In the genomic region with DNA sequence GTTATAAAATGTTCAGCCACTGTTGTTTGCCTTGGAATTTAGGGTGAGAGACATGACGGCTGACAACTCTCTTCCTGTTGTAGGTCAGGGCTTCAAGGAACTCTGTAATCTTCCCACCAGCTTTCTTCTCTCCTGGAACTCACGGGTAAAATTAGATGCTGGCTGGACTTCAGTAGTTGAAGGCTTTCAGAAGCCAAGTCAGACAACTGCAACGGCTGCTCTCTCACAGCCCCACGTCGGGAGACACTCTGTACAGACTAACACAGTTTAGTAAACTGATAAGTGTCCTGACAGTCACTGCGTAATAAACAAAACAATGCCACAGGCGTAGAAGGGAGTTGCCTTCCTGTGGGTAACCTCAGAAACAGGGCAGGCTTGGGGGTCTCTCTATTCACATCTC, we compare ENCODE assay signal across 12 mouse cellular contexts.
DNase-seq lines count a peak whose midpoint lies in the region; ATAC-seq lines count a peak whose summit lies in the region.
"Had no signal": no experiment of that assay in that cellular context is flagged by ENCODE, and none has a peak within 500 bp of the region (broad histone marks: within the 10 kb centered on the region; RNA-seq: fewer than 3 reads in every experiment).

No protein-coding gene starts in this region.

- H3K4me2 ChIP-seq in kidney, embryonic 14.5 days (replicated peaks; ENCODE audit: low read depth, low read length) = no peak overlapping the region
- H3K4me2 ChIP-seq in heart, embryonic 15.5 days = 0 out of 2 replicates have a peak overlapping the region, but pooled peaks have one; percentile 4
- H3K4me2 ChIP-seq: limb, embryonic 15.5 days had no signal

- no peaks in the 10 kb centered on the region for H3K9me3 ChIP-seq in kidney, embryonic 14.5 days (ENCODE audit: control insufficient read depth, low read length)
- H3K9me3 ChIP-seq in heart, embryonic 15.5 days (replicated peaks) = no peaks in the 10 kb centered on the region
- H3K9me3 ChIP-seq in forebrain, embryonic 10.5 days = no peaks in the 10 kb centered on the region
- H3K9me3 ChIP-seq: limb, embryonic 15.5 days had no signal

- H3K9ac ChIP-seq in kidney, embryonic 14.5 days (ENCODE audit: low read depth, low read length) = no peak overlapping the region
- no peak overlapping the region for H3K9ac ChIP-seq in heart, embryonic 15.5 days
- H3K9ac ChIP-seq: limb, embryonic 15.5 days had no signal

- no peak overlapping the region for H3K4me3 ChIP-seq in kidney, embryonic 14.5 days (ENCODE audit: low read length)
- H3K4me3 ChIP-seq in heart, embryonic 15.5 days = no peak overlapping the region
- no peak overlapping the region for H3K4me3 ChIP-seq in forebrain, embryonic 10.5 days
- H3K4me3 ChIP-seq: limb, embryonic 15.5 days; myocyte had no signal

- H3K36me3 ChIP-seq in kidney, embryonic 14.5 days (ENCODE audit: control insufficient read depth, insufficient read depth, low read length) = no peaks in the 10 kb centered on the region
- H3K36me3 ChIP-seq in heart, embryonic 15.5 days = no peaks in the 10 kb centered on the region
- H3K36me3 ChIP-seq in forebrain, embryonic 10.5 days (replicated peaks) = no peaks in the 10 kb centered on the region
- H3K36me3 ChIP-seq: limb, embryonic 15.5 days had no signal

- H3K4me1 ChIP-seq in kidney, embryonic 14.5 days (ENCODE audit: control insufficient read depth, insufficient read depth, low read length) = peaks cover 15% of the 10 kb centered on the region
- H3K4me1 ChIP-seq in heart, embryonic 15.5 days (replicated peaks) = peaks cover 23% of the 10 kb centered on the region
- H3K4me1 ChIP-seq in forebrain, embryonic 10.5 days = peaks cover 46% of the 10 kb centered on the region

- no peak for ATAC-seq in kidney, embryonic 14.5 days (ENCODE audit: low FRiP score, low TSS enrichment)
- peak; percentile 58 for ATAC-seq in common myeloid progenitor, adult 5-6 weeks (replicated peaks; ENCODE audit: low read depth, poor library complexity, severe bottlenecking)
- 0 out of 2 replicates have a peak, but pooled peaks have one; percentile 14 for ATAC-seq in heart, embryonic 15.5 days (replicated peaks; ENCODE audit: insufficient number of reproducible peaks, insufficient read depth, low FRiP score, low read depth)
- ATAC-seq: forebrain, embryonic 14.5 days had no signal

- H3K27ac ChIP-seq in kidney, embryonic 14.5 days (ENCODE audit: low read depth, low read length) = peak overlapping the region; percentile 59; the same call in 1 of the 2 replicates
- H3K27ac ChIP-seq in heart, embryonic 15.5 days = peak overlapping the region; percentile 6; the same call in 1 of the 2 replicates
- no peak overlapping the region for H3K27ac ChIP-seq in forebrain, embryonic 10.5 days
- H3K27ac ChIP-seq: limb, embryonic 15.5 days had no signal

- WGBS in kidney, embryonic 14.5 days = 31% methylated on average over 7 of the region's 7 CpGs
- WGBS in heart, embryonic 15.5 days = 11% methylated on average over 7 of the region's 7 CpGs
- WGBS in forebrain, embryonic 10.5 days = 61% methylated on average over 7 of the region's 7 CpGs

- no peak for DNase-seq in kidney, adult 11 months
- peak; percentile 79 for DNase-seq in lung, postnatal 10 days
- DNase-seq in ovary, postnatal 36 days (ENCODE audit: low spot score) = no peak
- DNase-seq in forebrain, embryonic 10.5 days (ENCODE audit: extremely low spot score, low spot score) = no peak
- DNase-seq in spleen, postnatal 10 days (ENCODE audit: low spot score in 2 of 2) = no peak
- DNase-seq: cerebellum, postnatal 25 days had no signal

- no peaks in the 10 kb centered on the region for H3K27me3 ChIP-seq in kidney, embryonic 14.5 days (ENCODE audit: control insufficient read depth, insufficient read depth, low read length)
- H3K27me3 ChIP-seq in heart, embryonic 15.5 days = 0 out of 2 replicates have a peak, but pooled peaks cover 3% of the 10 kb centered on the region
- peaks cover 99% of the 10 kb centered on the region for H3K27me3 ChIP-seq in forebrain, embryonic 10.5 days (ENCODE audit: poor library complexity, severe bottlenecking)
